Mouse (Mus musculus) ovary, adult 2 months (tissue): ENCODE data around the gene Vgll4. TPM values are rescaled to one million over a fixed set of nuclear protein-coding genes. Genes with fewer than 3 reads are reported as not detected.

ENCODE experiments used
- polyA plus RNA-seq: library from polyadenylated mRNA; depleted of rRNA; stranded (reverse); fragments of >200 nt; gene quantifications from 2 replicates; pipeline ENCODE4 v1.2.3, GENCODE M21; 2012; rRNA removed

Gene Vgll4
- 106 and 124 TPM in 2 replicates for polyA plus RNA-seq

GRCm38 (mm10) chr6:114969213-114970120 lies at the start of gene Vgll4:
Gene Vgll4, minus strand, starts transcription at chr6:114969994.

Other genes starting within 250 kb of the Vgll4 start
- 47.2 and 60.3 TPM in 2 replicates for gene Tamm41, start 67.9 kb upstream of the Vgll4 start, polyA plus RNA-seq
- gene Syn2, start 164.9 kb upstream of the Vgll4 start, polyA plus RNA-seq = 11.2 and 27.4 TPM in 2 replicates